Mouse (Mus musculus) adrenal gland, postnatal 4 days (tissue): ENCODE measurements around the gene Man1c1. TPM values are rescaled to one million over a fixed set of nuclear protein-coding genes. Genes with fewer than 3 reads are reported as not detected.

Experiments
- DNase-seq, 2 experiments: peaks; one replicate each; pipeline ENCODE4 v3.0.0; 2021 to 2022; ENCODE audit warnings: low spot score in 2 of 2, mixed read lengths in 2 of 2
- total RNA-seq, 2 experiments: library from RNA; stranded (reverse); gene quantifications; 2 replicates each; pipeline ENCODE4 v1.2.3; 2021

The Man1c1 gene
- total RNA-seq, 2 experiments from 2014 or later = 28.6 to 29.6 TPM

- DNase-seq = no peak
These were observed 91.9 kb downstream of the Man1c1 start for GRCm38 (mm10) chr4:134612070-134612667.

- no peak for DNase-seq
These were observed 93.5 kb downstream of the Man1c1 start for GRCm38 (mm10) chr4:134610616-134611015.

GRCm38 (mm10) chr4:134607679-134608078 is 96.4 kb downstream of the Man1c1 start:
- no peak for DNase-seq

GRCm38 (mm10) chr4:134606054-134606453 is 98.0 kb downstream of the Man1c1 start:
- DNase-seq = no peak

- DNase-seq = no peak
These were observed 99.6 kb downstream of the Man1c1 start for GRCm38 (mm10) chr4:134604472-134604871.

- DNase-seq = no peak
These were observed 100.5 kb downstream of the Man1c1 start for GRCm38 (mm10) chr4:134603553-134603952.

- DNase-seq = no peak
These were observed 101.5 kb downstream of the Man1c1 start for GRCm38 (mm10) chr4:134602610-134603009.

GRCm38 (mm10) chr4:134601981-134602380 is 102.1 kb downstream of the Man1c1 start:
- no peak for DNase-seq

- no peak for DNase-seq
These were observed 102.7 kb downstream of the Man1c1 start for GRCm38 (mm10) chr4:134601404-134601803.

- no peak for DNase-seq
These were observed 103.3 kb downstream of the Man1c1 start for GRCm38 (mm10) chr4:134600777-134601176.

- DNase-seq = no peak
These were observed 104.0 kb downstream of the Man1c1 start for GRCm38 (mm10) chr4:134600060-134600459.

- no peak for DNase-seq
These were observed 107.0 kb downstream of the Man1c1 start for GRCm38 (mm10) chr4:134596816-134597692.

- DNase-seq = no peak
These were observed 109.2 kb downstream of the Man1c1 start for GRCm38 (mm10) chr4:134594731-134595439.

- no peak for DNase-seq
These were observed 111.6 kb downstream of the Man1c1 start for GRCm38 (mm10) chr4:134592442-134592841.

- peak in 1 of 2 experiments; percentile 55 for DNase-seq
These were observed 112.5 kb downstream of the Man1c1 start for GRCm38 (mm10) chr4:134591506-134592061.

GRCm38 (mm10) chr4:134590227-134590926 is 113.7 kb downstream of the Man1c1 start:
- no peak for DNase-seq

- no peak for DNase-seq
These were observed 114.3 kb downstream of the Man1c1 start for GRCm38 (mm10) chr4:134589786-134590185.

GRCm38 (mm10) chr4:134588951-134589350 is 115.1 kb downstream of the Man1c1 start:
- DNase-seq = no peak

- DNase-seq = no peak
These were observed 115.8 kb downstream of the Man1c1 start for GRCm38 (mm10) chr4:134588287-134588686.

GRCm38 (mm10) chr4:134587636-134588197 is 116.4 kb downstream of the Man1c1 start:
- DNase-seq = no peak

- no peak for DNase-seq
These were observed 117.5 kb downstream of the Man1c1 start for GRCm38 (mm10) chr4:134586631-134587030.
